Mouse (Mus musculus) stomach, postnatal 0 days (tissue): ENCODE results near the gene Mcfd2. TPM values are rescaled to one million over a fixed set of nuclear protein-coding genes. Genes with fewer than 3 reads are reported as not detected.
A peak's percentile ranks its signal among the peaks of the same experiment; 100 is the strongest.

Experiments used
- ATAC-seq: fragments of 200-750 bp; cut with Nextera tagmentation; 2 replicates; pipeline ENCODE4 v1.8.0; 2017; ENCODE audit not compliant: low FRiP score, low TSS enrichment
- DNase-seq: peaks from one replicate; pipeline ENCODE4 v3.0.0-alpha.2; 2016; ENCODE audit warnings: low spot score
- H3K27ac ChIP-seq: fragments of 300-500 bp; sonication (generic); replicated peaks from 2 replicates; pipeline ENCODE4 v1.5.1; 2014; ENCODE audit warnings: mild to moderate bottlenecking, control low read depth
- H3K27me3 ChIP-seq: fragments of 300-500 bp; sonication (generic); 2 replicates; pipeline ENCODE4 v1.6.1; 2014; ENCODE audit warnings: low read length; ENCODE audit not compliant: control insufficient read depth, insufficient read depth
- H3K36me3 ChIP-seq: fragments of 300-500 bp; sonication (generic); 2 replicates; pipeline ENCODE4 v1.6.1; 2014; ENCODE audit warnings: low read length, mixed read lengths; ENCODE audit not compliant: control insufficient read depth, insufficient read depth
- H3K4me1 ChIP-seq: fragments of 300-500 bp; sonication (generic); replicated peaks from 2 replicates; pipeline ENCODE4 v1.6.1; 2014; ENCODE audit warnings: antibody characterized with exemption; ENCODE audit not compliant: control insufficient read depth, insufficient read depth
- H3K4me2 ChIP-seq: fragments of 300-500 bp; sonication (generic); replicated peaks from 2 replicates; pipeline ENCODE4 v1.6.1; 2014; ENCODE audit warnings: low read depth, mild to moderate bottlenecking, control low read depth, moderate library complexity
- H3K4me3 ChIP-seq: fragments of 300-500 bp; sonication (generic); 2 replicates; pipeline ENCODE4 v1.5.1; 2014; ENCODE audit warnings: low read depth, low read length, control low read depth
- H3K9ac ChIP-seq: fragments of 300-500 bp; sonication (generic); 2 replicates; pipeline ENCODE4 v1.6.1; 2014; ENCODE audit warnings: mild to moderate bottlenecking, low read length, control low read depth, mixed read lengths
- H3K9me3 ChIP-seq: fragments of 300-500 bp; sonication (generic); 2 replicates; pipeline ENCODE4 v1.6.1; 2016; ENCODE audit warnings: low read length; ENCODE audit not compliant: control insufficient read depth
- CTCF ChIP-seq: IDR thresholded peaks from 2 replicates; pipeline ENCODE4 v1.5.1; 2016; ENCODE audit warnings: antibody characterized with exemption, low read depth, mild to moderate bottlenecking, moderate library complexity
- EP300 ChIP-seq: optimal IDR thresholded peaks from 2 replicates; pipeline ENCODE3; 2016; ENCODE audit warnings: antibody characterized with exemption
- WGBS: fragments of 180-500 bp; shearing (Covaris S2); extraction: QIAGEN DNeasy Blood & Tissue Kit; methylation state at CpG from one replicate; pipeline ENCODE4 v1.1.7; 2014; 5-methylcytosine and 5-hydroxymethylcytosine counted together
- polyA plus RNA-seq: library from polyadenylated mRNA; unstranded; fragments of >200 nt; fragmentation: Nextera tagmentation; extraction: Ambion mirVana; gene quantifications from 2 replicates; pipeline ENCODE4 v1.2.1, GENCODE M21; 2015

Mcfd2 gene
- polyA plus RNA-seq, 1 experiment from 2014 or later: 80.4 TPM

GRCm38 (mm10) chr17:87236725-87237650 lies 28.7 kb downstream of the Mcfd2 start:
- no peak for DNase-seq
- no peaks in the 10 kb centered on the region for H3K9me3 ChIP-seq
- no peak overlapping the region for H3K4me3 ChIP-seq
- ATAC-seq: peak; percentile 46; the same call in 1 of the 2 replicates
- no peak for TF ChIP-seq EP300
- 0 out of 2 replicates have a peak, but pooled peaks have one; percentile 17 for TF ChIP-seq CTCF
- H3K27me3 ChIP-seq: no peaks in the 10 kb centered on the region
- no peaks in the 10 kb centered on the region for H3K36me3 ChIP-seq
- no peak overlapping the region for H3K4me2 ChIP-seq
- no peak overlapping the region for H3K9ac ChIP-seq
- 55% methylated on average over 18 of the region's 18 CpGs for WGBS
- H3K4me1 ChIP-seq: no peaks in the 10 kb centered on the region
- no peak overlapping the region for H3K27ac ChIP-seq

GRCm38 (mm10) chr17:87235019-87235418 lies 30.7 kb downstream of the Mcfd2 start:
- DNase-seq (no peak), ATAC-seq (no peak)
- TF ChIP-seq CTCF (no peak), EP300 (no peak)
- H3K9ac ChIP-seq: no peak overlapping the region
- no peak overlapping the region for H3K4me2 ChIP-seq
- no peaks in the 10 kb centered on the region for H3K27me3 ChIP-seq
- H3K27ac ChIP-seq: no peak overlapping the region
- H3K9me3 ChIP-seq: no peaks in the 10 kb centered on the region
- no peaks in the 10 kb centered on the region for H3K36me3 ChIP-seq
- WGBS: 86% methylated on average over 6 of the region's 6 CpGs
- no peak overlapping the region for H3K4me3 ChIP-seq
- no peaks in the 10 kb centered on the region for H3K4me1 ChIP-seq

GRCm38 (mm10) chr17:87227878-87228277 lies 37.9 kb downstream of the Mcfd2 start:
- TF ChIP-seq EP300: no peak
- no peak for TF ChIP-seq CTCF
- Histone ChIP-seq H3K27ac (no peak overlapping the region), H3K9me3 (no peaks in the 10 kb centered on the region), H3K27me3 (no peaks in the 10 kb centered on the region), H3K4me1 (no peaks in the 10 kb centered on the region), H3K36me3 (no peaks in the 10 kb centered on the region), H3K4me3 (no peak overlapping the region), H3K4me2 (no peak overlapping the region), H3K9ac (no peak overlapping the region)
- ATAC-seq: no peak
- DNase-seq: no peak
- 69% methylated on average over 4 of the region's 4 CpGs for WGBS

- Histone ChIP-seq H3K4me2 (no peak overlapping the region), H3K9me3 (no peaks in the 10 kb centered on the region), H3K4me3 (no peak overlapping the region), H3K9ac (no peak overlapping the region), H3K36me3 (no peaks in the 10 kb centered on the region), H3K4me1 (no peaks in the 10 kb centered on the region), H3K27ac (no peak overlapping the region), H3K27me3 (no peaks in the 10 kb centered on the region)
- TF ChIP-seq CTCF (peak; percentile 53), EP300 (no peak)
- ATAC-seq (peak; percentile 35; the same call in 1 of the 2 replicates), DNase-seq (no peak)
- 51% methylated on average over 10 of the region's 10 CpGs for WGBS
Observed at GRCm38 (mm10) chr17:87226079-87226640, 39.6 kb downstream of the Mcfd2 start.

GRCm38 (mm10) chr17:87225384-87225783 lies 40.4 kb downstream of the Mcfd2 start:
- H3K27ac ChIP-seq: no peak overlapping the region
- H3K4me2 ChIP-seq: no peak overlapping the region
- H3K27me3 ChIP-seq: no peaks in the 10 kb centered on the region
- no peak for DNase-seq
- H3K9me3 ChIP-seq: no peaks in the 10 kb centered on the region
- no peak overlapping the region for H3K9ac ChIP-seq
- WGBS: 88% methylated on average over 9 of the region's 9 CpGs
- H3K36me3 ChIP-seq: no peaks in the 10 kb centered on the region
- H3K4me1 ChIP-seq: no peaks in the 10 kb centered on the region
- no peak overlapping the region for H3K4me3 ChIP-seq
- TF ChIP-seq CTCF (no peak), EP300 (no peak)
- ATAC-seq: no peak

GRCm38 (mm10) chr17:87224461-87224860 lies 41.3 kb downstream of the Mcfd2 start:
- H3K36me3 ChIP-seq: no peaks in the 10 kb centered on the region
- H3K27ac ChIP-seq: no peak overlapping the region
- DNase-seq (no peak), ATAC-seq (no peak)
- no peaks in the 10 kb centered on the region for H3K9me3 ChIP-seq
- no peaks in the 10 kb centered on the region for H3K27me3 ChIP-seq
- H3K4me2 ChIP-seq: no peak overlapping the region
- no peak overlapping the region for H3K9ac ChIP-seq
- TF ChIP-seq CTCF (no peak), EP300 (no peak)
- no peak overlapping the region for H3K4me3 ChIP-seq
- H3K4me1 ChIP-seq: no peaks in the 10 kb centered on the region
- 56% methylated on average over 2 of the region's 2 CpGs for WGBS
